Mouse (Mus musculus) NIH3T3 (cell line): ENCODE measurements at regions not wholly inside any gene's neighbourhood (a gene's known extent, or its start where the extent isn't known, plus 50 kb on each side); places are given as distances from the start of the nearest gene placed in this dataset.

Source experiments
- DNase-seq: peaks from one replicate; pipeline ENCODE4 v3.0.0-alpha.2; 2012; ENCODE audit warnings: low read depth

- DNase-seq, result no peak
These were observed 410.2 kb upstream of the Ctnnd2 start for GRCm38 (mm10) chr15:29762191-29762590.

- peak; percentile 5 for DNase-seq
These were observed 396.0 kb upstream of the Ctnnd2 start for GRCm38 (mm10) chr15:29776438-29776837.

DNA sequence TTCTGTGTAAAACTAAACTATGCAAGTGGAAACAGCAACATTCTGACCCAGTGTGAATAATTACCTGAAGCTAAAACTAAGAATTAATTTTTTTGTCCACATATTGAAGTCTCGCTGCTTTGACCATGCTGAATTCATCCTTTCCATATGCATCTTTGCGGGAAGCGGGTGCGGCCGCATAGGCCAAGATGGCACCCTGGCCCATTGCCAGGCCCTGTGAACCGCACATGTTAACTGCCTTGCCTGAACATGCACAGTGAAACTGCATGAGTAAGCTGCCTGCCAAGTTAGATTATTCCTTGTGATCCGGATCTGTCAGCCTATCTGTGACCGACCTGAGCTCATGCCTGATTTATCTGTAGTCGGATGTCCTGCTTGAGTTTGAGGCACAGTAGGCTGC is 373.8 kb upstream of the Ctnnd2 start:
- DNase-seq, result peak; percentile 3

DNA sequence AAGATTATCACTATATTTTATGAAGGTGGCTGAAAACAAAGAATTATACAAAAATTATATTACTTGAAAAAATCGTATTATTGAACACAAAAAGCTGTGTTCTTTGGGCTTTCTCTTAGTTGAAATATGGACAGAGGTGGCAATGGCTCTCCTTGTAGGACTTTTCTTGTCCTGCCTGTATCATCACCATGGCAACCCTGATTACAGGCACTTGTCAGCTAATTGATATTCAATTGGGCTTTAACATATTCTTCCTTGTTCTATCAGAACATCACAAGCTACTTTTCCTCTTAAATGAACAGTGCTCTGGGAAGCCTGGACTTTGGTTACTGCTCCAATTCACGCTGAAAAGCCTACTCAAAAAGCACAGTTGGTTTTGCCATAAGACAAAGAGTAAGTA is 349.1 kb upstream of the Ctnnd2 start:
- DNase-seq, result no peak

GRCm38 (mm10) chr15:29824164-29824563 is 348.2 kb upstream of the Ctnnd2 start:
- no peak for DNase-seq

DNA sequence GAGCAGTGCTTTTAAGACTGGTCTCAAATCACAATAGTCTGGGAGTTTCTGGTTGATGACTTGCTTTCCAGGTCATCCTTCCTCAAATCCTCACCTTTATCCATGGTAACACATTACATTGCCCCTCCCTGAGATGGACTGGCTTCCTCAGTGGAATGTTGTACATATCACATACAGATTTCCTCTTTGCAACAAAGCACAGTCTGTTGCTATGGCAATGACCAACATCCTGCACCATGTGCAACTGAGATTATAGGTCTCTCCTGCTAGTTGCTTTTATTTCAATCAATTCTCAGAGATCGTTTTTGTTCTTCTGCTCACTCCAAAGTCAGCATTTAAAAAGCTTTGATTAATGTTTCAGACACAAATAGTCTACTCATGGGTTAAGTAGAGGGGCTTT is 344.3 kb upstream of the Ctnnd2 start:
- DNase-seq, result no peak

DNA sequence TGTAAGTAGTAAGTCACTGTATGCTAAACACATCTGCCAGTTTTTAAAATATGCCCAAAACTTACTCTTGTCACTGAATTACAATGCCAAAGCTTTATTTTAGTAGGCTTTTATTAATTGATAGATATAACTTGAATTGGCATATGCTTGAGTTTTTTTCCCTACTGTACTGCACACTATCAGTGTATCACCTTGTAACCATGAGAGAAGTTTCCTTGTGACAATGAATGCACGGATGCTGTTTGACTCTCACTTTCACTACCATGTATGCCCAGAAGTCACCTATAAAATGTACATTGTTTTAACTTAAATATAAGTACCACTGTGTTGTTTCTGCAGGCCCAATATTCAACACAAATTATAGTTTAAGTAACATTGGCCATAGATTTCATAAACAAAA is 343.8 kb upstream of the Ctnnd2 start:
- no peak for DNase-seq
